Mouse (Mus musculus) right cerebral cortex, postnatal 14 days (tissue): ENCODE results near the gene Elmsan1.

ENCODE experiments used
- DNase-seq: peaks from one replicate; pipeline ENCODE4 v3.0.0; 2022

The Elmsan1 gene

DNA sequence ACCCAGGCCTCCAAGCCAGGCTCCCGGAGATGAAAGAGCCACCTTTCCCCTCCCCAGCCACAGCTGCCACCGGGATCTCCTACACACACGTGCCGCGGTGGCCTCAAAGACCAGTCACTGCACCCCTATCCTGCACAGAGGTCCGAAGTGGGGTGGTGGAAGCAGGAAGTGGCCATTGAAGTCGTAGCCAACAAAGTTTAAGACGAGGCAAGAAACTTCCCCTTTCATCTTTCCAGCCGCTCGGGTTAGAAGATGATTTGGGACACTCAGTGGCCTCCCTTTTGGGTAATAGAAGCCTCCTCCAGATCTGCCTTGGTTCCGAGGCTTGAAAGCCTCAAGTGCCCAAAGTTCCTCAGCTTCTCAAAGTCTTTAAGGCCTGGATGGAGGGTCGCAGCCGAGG is 26.4 kb downstream of the Elmsan1 start:
- DNase-seq: peak; percentile 12

GRCm38 (mm10) chr12:84191770-84192169 is 26.9 kb downstream of the Elmsan1 start:
- DNase-seq: peak; percentile 3

GRCm38 (mm10) chr12:84191190-84191589 is 27.5 kb downstream of the Elmsan1 start:
- DNase-seq: peak; percentile 2

GRCm38 (mm10) chr12:84190151-84190820 is 28.4 kb downstream of the Elmsan1 start:
- peak; percentile 7 for DNase-seq

DNA sequence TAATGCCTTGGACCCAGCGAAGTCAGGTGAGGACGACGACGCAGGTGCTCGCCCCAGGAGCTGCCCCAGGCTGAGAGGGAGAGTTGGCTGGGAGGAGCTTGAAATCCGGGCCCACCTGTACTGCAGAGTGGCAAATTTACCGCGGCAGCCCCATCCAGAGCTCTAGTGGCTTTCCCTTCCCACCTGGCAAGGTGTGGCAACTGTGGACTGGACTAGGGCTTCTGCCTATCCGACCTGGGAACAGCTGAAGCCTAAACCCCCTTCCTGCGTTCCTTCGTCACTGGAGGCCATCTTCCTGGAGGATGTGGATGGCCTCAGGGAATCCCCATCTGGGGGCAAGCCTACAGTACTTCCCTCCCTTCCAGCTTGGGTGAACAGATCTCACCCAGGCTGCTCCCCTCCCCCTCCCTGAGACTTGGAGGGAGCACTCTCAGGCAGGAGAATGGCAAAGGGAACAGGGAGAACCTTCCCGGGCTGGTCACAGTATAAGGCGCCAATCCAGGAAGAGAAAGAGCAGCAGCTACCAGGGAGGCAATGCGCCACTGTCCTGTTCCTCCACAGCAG is 29.7 kb downstream of the Elmsan1 start:
- DNase-seq: peak; percentile 5

DNA sequence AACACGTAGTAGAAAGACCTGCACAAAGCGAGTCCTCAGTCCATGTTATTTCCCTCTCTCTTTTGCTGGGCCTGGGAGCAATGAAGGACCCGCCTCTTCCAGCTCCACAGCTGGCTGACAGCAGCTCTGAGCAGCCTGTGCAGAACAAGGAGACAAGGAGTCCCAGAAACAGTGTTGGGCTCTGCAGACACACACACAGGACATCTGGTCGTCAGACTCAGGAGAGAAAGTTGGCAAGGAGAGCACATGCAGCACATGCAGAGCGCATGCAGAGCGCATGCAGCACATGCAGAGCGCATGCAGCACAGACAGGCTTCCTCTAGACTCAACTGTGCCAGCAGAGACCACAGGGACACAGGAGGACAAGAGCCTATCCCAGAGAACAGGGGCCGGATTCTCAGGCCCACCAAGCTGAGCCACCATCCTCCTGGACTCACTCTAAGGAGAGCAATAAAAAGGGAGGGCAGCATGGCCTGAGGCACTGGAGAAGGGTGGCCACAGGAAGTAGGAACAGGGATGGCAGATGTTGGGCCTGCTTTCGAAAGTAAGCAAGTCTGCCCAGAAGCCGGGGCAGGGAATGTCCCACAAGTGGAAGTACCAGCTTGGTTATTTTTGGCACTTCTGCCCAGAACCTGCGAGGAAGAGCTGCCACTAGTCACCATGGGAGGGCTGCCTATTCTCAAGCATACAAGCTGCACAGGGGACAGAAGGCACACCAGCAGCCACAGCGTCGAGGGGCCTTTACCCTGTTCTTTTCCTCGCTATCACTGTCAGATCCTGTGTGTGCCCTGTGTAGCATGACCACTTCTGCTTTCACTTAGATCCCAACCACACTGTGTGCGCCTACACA is 30.7 kb downstream of the Elmsan1 start:
- DNase-seq: peak; percentile 8

DNA sequence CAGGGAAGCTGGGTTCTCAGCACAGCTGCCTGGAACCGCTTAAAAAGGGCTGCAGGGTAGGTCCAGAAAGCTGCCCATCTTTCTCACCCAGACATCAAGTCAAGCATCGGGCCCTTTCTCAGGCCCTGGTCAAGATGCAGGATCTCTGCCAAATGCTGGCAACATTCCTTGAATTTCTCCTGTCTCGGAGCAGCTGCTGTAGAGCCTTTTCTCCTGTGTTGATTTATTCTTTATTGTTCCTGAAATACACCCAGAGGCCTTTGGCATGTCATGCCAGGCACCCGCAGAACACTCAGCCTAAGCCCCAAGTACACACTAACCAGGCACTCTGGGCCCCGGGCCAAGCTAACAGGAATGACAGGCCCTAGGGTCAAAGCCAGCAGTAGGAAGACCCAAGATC is 31.7 kb downstream of the Elmsan1 start:
- peak; percentile 19 for DNase-seq

DNA sequence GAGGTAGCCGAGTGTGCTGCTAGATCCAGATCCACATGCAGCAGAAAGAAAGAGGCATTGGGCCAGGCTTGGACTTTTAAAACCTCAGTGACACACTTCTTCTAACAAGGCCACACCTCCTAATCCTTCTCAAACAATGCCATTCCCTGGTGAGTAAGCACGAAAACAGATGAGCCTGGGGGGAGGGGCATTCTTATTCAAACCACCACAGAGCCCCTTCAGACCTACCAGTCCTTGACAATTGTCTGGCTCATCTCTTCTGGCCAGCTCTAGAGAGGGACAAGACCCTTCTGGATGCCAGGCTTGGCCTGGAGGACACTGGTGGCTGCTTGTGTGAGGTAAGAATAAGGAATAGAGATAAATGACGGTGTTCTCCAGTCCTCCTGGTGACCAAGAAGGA is 32.1 kb downstream of the Elmsan1 start:
- DNase-seq: peak; percentile 3

- DNase-seq: no peak
Measured at GRCm38 (mm10) chr12:84185547-84185946, 33.1 kb downstream of the Elmsan1 start.

DNA sequence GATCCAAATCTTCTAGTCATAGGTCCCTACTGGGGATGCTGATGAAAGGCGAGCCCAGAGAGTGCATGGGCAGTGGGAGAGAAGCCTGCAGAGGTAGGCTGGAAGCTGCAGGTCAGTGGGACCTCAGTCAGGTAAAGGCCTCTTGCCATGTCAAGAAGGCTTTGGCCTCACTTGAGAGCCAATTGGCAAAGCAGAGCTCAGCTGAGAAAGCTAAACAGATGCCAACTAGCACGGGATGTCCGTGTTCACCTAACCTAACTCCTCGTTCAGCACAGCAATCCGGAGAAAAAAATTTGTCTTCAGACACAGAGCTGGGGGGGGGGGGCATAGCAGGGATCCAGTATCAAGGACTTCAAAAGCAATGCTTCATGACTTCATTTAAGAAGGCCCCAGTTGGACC is 33.7 kb downstream of the Elmsan1 start:
- no peak for DNase-seq

GRCm38 (mm10) chr12:84181999-84182398 is 36.7 kb downstream of the Elmsan1 start:
- peak; percentile 1 for DNase-seq

DNA sequence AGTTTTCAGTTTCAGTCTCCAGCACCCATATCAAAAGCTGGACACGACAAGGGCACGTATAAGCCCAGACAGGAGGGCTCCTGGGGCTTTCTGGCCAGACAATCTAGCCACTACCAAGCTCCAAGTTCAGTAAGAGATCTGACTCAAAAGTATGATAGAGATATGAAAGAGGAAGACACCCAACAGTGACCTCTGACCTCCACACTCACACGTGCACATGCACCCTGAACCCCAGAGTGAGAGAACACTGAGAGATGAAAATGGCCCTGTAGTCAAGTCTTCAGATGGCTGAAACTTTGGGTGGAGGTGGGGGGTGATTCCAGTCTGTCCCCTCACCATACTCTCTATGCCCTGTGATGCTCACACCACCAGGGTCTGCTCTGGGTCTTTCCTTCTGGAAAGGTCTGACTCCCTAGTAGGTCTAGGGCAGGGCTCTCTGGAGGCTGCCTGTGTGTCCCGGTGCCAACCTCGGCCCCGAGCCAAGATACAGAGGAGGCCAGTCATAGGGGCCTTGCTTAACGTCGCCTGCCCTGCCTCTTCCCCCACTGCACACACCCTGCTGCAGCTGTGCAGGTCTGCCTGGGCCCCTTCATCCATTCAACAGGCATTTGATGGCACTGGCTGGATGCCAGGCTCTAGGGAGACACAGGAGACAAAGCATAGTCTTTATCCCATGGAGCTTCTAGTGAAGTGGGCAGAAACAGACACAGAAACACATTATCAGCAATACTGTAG is 37.8 kb downstream of the Elmsan1 start:
- DNase-seq: peak; percentile 47

- DNase-seq: peak; percentile 2
Measured at GRCm38 (mm10) chr12:84180090-84180489, 38.6 kb downstream of the Elmsan1 start.

GRCm38 (mm10) chr12:84178652-84179445 is 39.8 kb downstream of the Elmsan1 start:
- DNase-seq: peak; percentile 5

DNA sequence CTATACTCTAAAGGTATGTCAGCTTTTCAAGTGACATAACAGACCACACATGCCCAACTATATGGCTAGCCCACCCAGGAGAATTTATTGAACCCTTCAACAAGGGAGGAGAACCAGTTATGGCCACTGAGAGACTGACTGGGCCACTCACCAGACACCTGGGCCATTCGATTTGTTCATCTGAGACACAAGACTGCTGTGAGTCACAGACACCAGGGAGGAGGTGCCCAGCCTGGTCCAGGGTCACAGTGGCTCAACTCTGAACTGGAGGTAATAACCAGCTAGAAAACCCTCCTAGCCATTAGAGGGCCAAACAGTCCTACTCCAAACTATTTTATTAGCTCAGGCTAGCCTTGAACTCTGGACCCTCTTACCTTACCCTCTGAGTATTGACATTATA is 40.6 kb downstream of the Elmsan1 start:
- DNase-seq: peak; percentile 2

- peak; percentile 10 for DNase-seq
Measured at GRCm38 (mm10) chr12:84176886-84177765, 41.6 kb downstream of the Elmsan1 start.

DNA sequence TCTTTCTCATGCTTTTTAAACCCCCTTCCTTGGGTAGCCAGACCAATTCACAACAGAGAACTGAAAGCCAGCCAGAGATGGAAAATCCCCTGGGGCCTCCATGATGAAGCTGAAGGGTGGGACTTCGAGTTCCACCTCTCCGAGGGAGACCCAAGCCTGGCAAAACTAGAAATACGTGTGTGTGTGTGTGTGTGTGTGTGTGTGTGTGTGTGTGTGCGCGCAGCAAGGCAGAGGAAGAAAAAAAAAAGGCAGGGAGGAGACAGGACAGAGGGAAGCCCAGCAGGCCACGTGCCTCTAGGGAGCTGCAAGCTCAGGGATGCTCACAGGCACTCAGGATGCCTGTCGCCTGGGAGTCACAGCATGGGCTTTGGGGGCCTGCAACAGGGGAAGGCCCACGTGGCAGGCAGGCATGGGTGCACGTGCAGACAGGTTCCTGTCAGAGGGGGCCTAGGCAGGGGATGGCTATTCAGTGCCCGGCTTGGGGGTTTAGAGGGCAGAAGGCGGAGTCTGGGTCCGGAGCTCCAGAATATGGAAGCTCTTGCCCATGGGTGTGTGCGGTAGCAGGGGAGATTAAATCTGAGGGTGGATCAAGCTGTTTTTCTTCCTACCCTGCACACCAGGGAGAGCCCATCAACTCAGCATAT is 42.4 kb downstream of the Elmsan1 start:
- peak; percentile 44 for DNase-seq

- DNase-seq: peak; percentile 83
Measured at GRCm38 (mm10) chr12:84175659-84176061, 43.0 kb downstream of the Elmsan1 start.

- peak; percentile 14 for DNase-seq
Measured at GRCm38 (mm10) chr12:84174871-84175270, 43.8 kb downstream of the Elmsan1 start.

- DNase-seq: peak; percentile 26
Measured at GRCm38 (mm10) chr12:84174190-84174811, 44.4 kb downstream of the Elmsan1 start.
